Mouse (Mus musculus) small intestine, adult 2 months (tissue): Measurements from ENCODE around the gene Zbtb24.

Experiments used
- CTCF ChIP-seq: fragments of 200-500 bp; IDR thresholded peaks from 2 replicates; pipeline ENCODE4 v1.5.1; 2012; ENCODE audit warnings: low read depth, mild to moderate bottlenecking, control low read depth, inconsistent platforms, low read length, moderate library complexity, mixed read lengths; ENCODE audit not compliant: insufficient replicate concordance, insufficient read length; ENCODE audit errors: extremely low read depth
- POLR2A ChIP-seq: fragments of 200-500 bp; IDR thresholded peaks from 2 replicates; pipeline ENCODE4 v1.6.1; 2012; ENCODE audit warnings: low read depth, mild to moderate bottlenecking, control low read depth, inconsistent platforms, low read length, moderate library complexity

DNA sequence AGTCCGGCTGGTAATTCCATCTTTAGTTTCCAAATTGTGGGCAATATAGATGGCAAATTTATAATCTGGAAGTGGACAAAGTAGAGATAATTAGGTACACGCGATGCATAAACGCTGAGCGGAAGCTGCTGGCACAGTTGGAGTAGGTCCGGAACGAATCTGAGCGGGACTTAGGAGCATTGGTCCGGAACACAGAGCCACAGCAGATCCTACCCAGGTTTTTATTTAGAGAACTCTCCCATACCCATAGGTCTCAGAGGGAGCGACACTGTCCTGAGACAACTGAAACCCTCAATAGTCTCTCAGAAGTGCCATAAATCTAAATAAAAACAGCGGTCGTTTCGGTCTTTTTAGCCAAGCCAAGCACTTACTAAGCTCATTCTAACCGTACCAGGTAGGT, 499 bp upstream of the Zbtb24 start:
- TF ChIP-seq CTCF: no peak
- no peak for TF ChIP-seq POLR2A
